Mouse (Mus musculus): ENCODE measurements around the gene Olfr1199. TPM values are rescaled to one million over a fixed set of nuclear protein-coding genes. Genes with fewer than 3 reads are reported as not detected.

The Olfr1199 gene
- polyA plus RNA-seq (2015; fragmentation: Nextera tagmentation; extraction: Ambion mirVana): not detected in 2 replicates

DNA sequence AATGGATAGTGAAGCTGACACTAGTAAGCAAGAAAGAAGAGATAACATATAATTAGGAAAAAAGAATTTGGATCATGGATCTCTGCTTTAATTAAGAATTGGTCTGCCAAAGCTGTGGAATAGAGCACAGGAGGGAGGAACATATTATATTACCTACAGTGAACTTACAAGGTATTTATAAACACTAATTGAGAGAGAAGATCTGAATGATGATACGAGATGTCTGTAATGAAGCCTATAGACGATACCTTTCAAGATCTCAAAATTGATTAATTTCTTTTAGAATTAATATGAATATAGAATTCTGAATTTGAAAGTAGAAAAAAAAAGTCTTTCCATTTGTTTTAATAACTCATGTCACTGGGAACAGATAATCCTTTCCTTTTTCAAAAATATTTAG lies at the start of gene Olfr1199:
Olfr1199 (minus strand) TSS at position 101 of the 400 bp plus-strand sequence.
- H3K4me2 ChIP-seq: no peak within 1 kb of the TSS
- H3K27ac ChIP-seq: no peak within 1 kb of the TSS
- H3K4me1 ChIP-seq (replicated peaks): no peaks in the 10 kb centered on the region
- H3K27me3 ChIP-seq: no peaks in the 10 kb centered on the region
- H3K9ac ChIP-seq: no peak within 1 kb of the TSS
- no peaks in the 10 kb centered on the region for H3K36me3 ChIP-seq
- ATAC-seq (ENCODE audit: low FRiP score): no peak
- no peak within 1 kb of the TSS for H3K4me3 ChIP-seq
- H3K9me3 ChIP-seq: no peaks in the 10 kb centered on the region
- WGBS: 92% methylated on average over 2 of the region's 2 CpGs

- Histone ChIP-seq H3K4me1 (replicated peaks) (no peaks in the 10 kb centered on the region), H3K4me2 (no peak within 1 kb of the TSS), H3K9ac (no peak within 1 kb of the TSS), H3K27ac (no peak within 1 kb of the TSS), H3K36me3 (no peaks in the 10 kb centered on the region), H3K9me3 (no peaks in the 10 kb centered on the region), H3K27me3 (no peaks in the 10 kb centered on the region), H3K4me3 (no peak within 1 kb of the TSS)
- ATAC-seq (ENCODE audit: low FRiP score): no peak
- WGBS: 91% methylated on average over 6 of the region's 6 CpGs
Observed at GRCm38 (mm10) chr2:88792736-88793135, 32.5 kb upstream of the Olfr1199 start, which contains the start of gene Olfr1201. Olfr1201 (plus strand) TSS chr2:88793036.

- Histone ChIP-seq H3K27ac (no peak within 1 kb of the TSS), H3K27me3 (no peaks in the 10 kb centered on the region), H3K4me1 (replicated peaks) (no peaks in the 10 kb centered on the region), H3K4me3 (no peak within 1 kb of the TSS), H3K36me3 (no peaks in the 10 kb centered on the region), H3K9ac (no peak within 1 kb of the TSS), H3K9me3 (no peaks in the 10 kb centered on the region), H3K4me2 (no peak within 1 kb of the TSS)
- 88% methylated on average over 2 of the region's 2 CpGs for WGBS
- no peak for ATAC-seq (ENCODE audit: low FRiP score)
Observed at GRCm38 (mm10) chr2:88770388-88770787, 10.1 kb upstream of the Olfr1199 start, which contains the start of gene Olfr1200. Olfr1200 (minus strand) TSS chr2:88770488.

DNA sequence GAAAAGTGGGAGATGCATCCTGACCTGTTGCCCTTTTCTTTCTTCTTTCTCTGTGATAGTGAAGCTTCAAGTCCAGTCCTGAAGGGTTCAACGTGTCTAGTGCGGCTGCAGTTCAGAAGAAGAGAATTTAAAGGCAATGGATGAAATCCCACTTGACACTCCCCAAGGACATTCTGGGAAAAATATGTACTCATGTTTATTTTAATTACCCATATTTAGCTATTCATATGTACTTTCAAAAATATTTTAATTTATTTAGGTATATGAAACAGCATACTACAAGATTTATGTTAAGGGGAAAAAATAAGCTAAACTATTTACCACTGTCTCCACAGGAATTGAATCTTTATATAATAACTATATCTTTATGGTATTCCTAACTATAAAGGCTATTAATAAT lies 9.0 kb downstream of the Olfr1199 start, which contains the start of gene Olfr1198:
Olfr1198 (minus strand) TSS at position 101 of the 400 bp plus-strand sequence.
- H3K27ac ChIP-seq: no peak within 1 kb of the TSS
- H3K4me1 ChIP-seq (replicated peaks): no peaks in the 10 kb centered on the region
- no peak within 1 kb of the TSS for H3K4me3 ChIP-seq
- no peak within 1 kb of the TSS for H3K4me2 ChIP-seq
- WGBS: 84% methylated on average over 2 of the region's 2 CpGs
- no peaks in the 10 kb centered on the region for H3K27me3 ChIP-seq
- no peaks in the 10 kb centered on the region for H3K9me3 ChIP-seq
- no peak within 1 kb of the TSS for H3K9ac ChIP-seq
- ATAC-seq (ENCODE audit: low FRiP score): no peak
- H3K36me3 ChIP-seq: no peaks in the 10 kb centered on the region

GRCm38 (mm10) chr2:88743379-88743778 lies 16.9 kb downstream of the Olfr1199 start:
- Histone ChIP-seq H3K4me1 (replicated peaks) (no peaks in the 10 kb centered on the region), H3K9ac (no peak overlapping the region), H3K4me3 (no peak overlapping the region), H3K27me3 (no peaks in the 10 kb centered on the region), H3K9me3 (no peaks in the 10 kb centered on the region), H3K4me2 (no peak overlapping the region), H3K36me3 (no peaks in the 10 kb centered on the region), H3K27ac (no peak overlapping the region)
- no peak for ATAC-seq (ENCODE audit: low FRiP score)
- WGBS: 71% methylated on average over 3 of the region's 3 CpGs

- Histone ChIP-seq H3K4me2 (no peak within 1 kb of the TSS), H3K36me3 (no peaks in the 10 kb centered on the region), H3K9me3 (no peaks in the 10 kb centered on the region), H3K27me3 (no peaks in the 10 kb centered on the region), H3K27ac (no peak within 1 kb of the TSS), H3K4me1 (replicated peaks) (no peaks in the 10 kb centered on the region), H3K4me3 (no peak within 1 kb of the TSS), H3K9ac (no peak within 1 kb of the TSS)
- 81% methylated on average over 1 of the region's 1 CpGs for WGBS
- ATAC-seq (ENCODE audit: low FRiP score): no peak
Observed at GRCm38 (mm10) chr2:88732266-88732665, 28.0 kb downstream of the Olfr1199 start, which contains the start of gene Olfr1197. Olfr1197 (minus strand) TSS chr2:88732366.

GRCm38 (mm10) chr2:88704497-88704896 lies 55.8 kb downstream of the Olfr1199 start, which contains the start of gene Olfr1196:
Olfr1196 (minus strand) TSS chr2:88704597.
- Histone ChIP-seq H3K27me3 (no peaks in the 10 kb centered on the region), H3K27ac (no peak within 1 kb of the TSS), H3K4me2 (no peak within 1 kb of the TSS), H3K36me3 (no peaks in the 10 kb centered on the region), H3K4me1 (replicated peaks) (no peaks in the 10 kb centered on the region), H3K9ac (no peak within 1 kb of the TSS), H3K9me3 (no peaks in the 10 kb centered on the region), H3K4me3 (no peak within 1 kb of the TSS)
- no peak for ATAC-seq (ENCODE audit: low FRiP score)
- WGBS: 94% methylated on average over 2 of the region's 2 CpGs

Other genes starting within 250 kb of the Olfr1199 start
- not detected in 2 replicates for gene Olfr1186, start 241.9 kb downstream of the Olfr1199 start, polyA plus RNA-seq (2015; fragmentation: Nextera tagmentation; extraction: Ambion mirVana)
- not detected in 2 replicates for gene Olfr1188, start 203.5 kb downstream of the Olfr1199 start, polyA plus RNA-seq (2015; fragmentation: Nextera tagmentation; extraction: Ambion mirVana)
- gene Olfr1189, start 174.0 kb downstream of the Olfr1199 start, polyA plus RNA-seq (2015; fragmentation: Nextera tagmentation; extraction: Ambion mirVana): not detected in 2 replicates
- not detected in 2 replicates for gene Olfr1191-ps1, start 119.9 kb downstream of the Olfr1199 start, polyA plus RNA-seq (2015; fragmentation: Nextera tagmentation; extraction: Ambion mirVana)
- gene Olfr1192-ps1, start 112.0 kb downstream of the Olfr1199 start, polyA plus RNA-seq (2015; fragmentation: Nextera tagmentation; extraction: Ambion mirVana): not detected in 2 replicates
- not detected in 2 replicates for gene Olfr1193, start 84.8 kb downstream of the Olfr1199 start, polyA plus RNA-seq (2015; fragmentation: Nextera tagmentation; extraction: Ambion mirVana)
- gene Olfr1195, start 71.3 kb downstream of the Olfr1199 start, polyA plus RNA-seq (2015; fragmentation: Nextera tagmentation; extraction: Ambion mirVana): not detected in 2 replicates
- gene Olfr1196, start 55.9 kb downstream of the Olfr1199 start, polyA plus RNA-seq (2015; fragmentation: Nextera tagmentation; extraction: Ambion mirVana): not detected in 2 replicates
- gene Olfr1197, start 28.1 kb downstream of the Olfr1199 start, polyA plus RNA-seq (2015; fragmentation: Nextera tagmentation; extraction: Ambion mirVana): not detected in 2 replicates
- gene Olfr1198, start 9.1 kb downstream of the Olfr1199 start, polyA plus RNA-seq (2015; fragmentation: Nextera tagmentation; extraction: Ambion mirVana): not detected in 2 replicates
- gene Olfr1200, start 10.0 kb upstream of the Olfr1199 start, polyA plus RNA-seq (2015; fragmentation: Nextera tagmentation; extraction: Ambion mirVana): not detected in 2 replicates
- gene Olfr1201, start 32.6 kb upstream of the Olfr1199 start, polyA plus RNA-seq (2015; fragmentation: Nextera tagmentation; extraction: Ambion mirVana): not detected in 2 replicates
- not detected in 2 replicates for gene Olfr1202, start 54.0 kb upstream of the Olfr1199 start, polyA plus RNA-seq (2015; fragmentation: Nextera tagmentation; extraction: Ambion mirVana)
- gene Olfr1205, start 69.3 kb upstream of the Olfr1199 start, polyA plus RNA-seq (2015; fragmentation: Nextera tagmentation; extraction: Ambion mirVana): not detected in 2 replicates
- gene Olfr1204, start 88.8 kb upstream of the Olfr1199 start, polyA plus RNA-seq (2015; fragmentation: Nextera tagmentation; extraction: Ambion mirVana): not detected in 2 replicates
- not detected in 2 replicates for gene Olfr1206, start 102.8 kb upstream of the Olfr1199 start, polyA plus RNA-seq (2015; fragmentation: Nextera tagmentation; extraction: Ambion mirVana)
- gene Olfr1208, start 141.8 kb upstream of the Olfr1199 start, polyA plus RNA-seq (2015; fragmentation: Nextera tagmentation; extraction: Ambion mirVana): not detected in 2 replicates
- gene Olfr1209, start 154.7 kb upstream of the Olfr1199 start, polyA plus RNA-seq (2015; fragmentation: Nextera tagmentation; extraction: Ambion mirVana): not detected in 2 replicates
- not detected in 2 replicates for gene Olfr1211, start 177.6 kb upstream of the Olfr1199 start, polyA plus RNA-seq (2015; fragmentation: Nextera tagmentation; extraction: Ambion mirVana)
- not detected in 2 replicates for gene Olfr1212, start 193.5 kb upstream of the Olfr1199 start, polyA plus RNA-seq (2015; fragmentation: Nextera tagmentation; extraction: Ambion mirVana)
- gene Gm13762, start 219.8 kb upstream of the Olfr1199 start, polyA plus RNA-seq (2015; fragmentation: Nextera tagmentation; extraction: Ambion mirVana): not detected in 2 replicates
- gene Olfr1214, start 232.2 kb upstream of the Olfr1199 start, polyA plus RNA-seq (2015; fragmentation: Nextera tagmentation; extraction: Ambion mirVana): not detected in 2 replicates
- not detected in 2 replicates for gene Olfr1215, start 246.5 kb upstream of the Olfr1199 start, polyA plus RNA-seq (2015; fragmentation: Nextera tagmentation; extraction: Ambion mirVana)

All from hindbrain, embryonic 13.5 days (tissue).